Mouse (Mus musculus): ENCODE results near the gene Arhgap24.

DNA sequence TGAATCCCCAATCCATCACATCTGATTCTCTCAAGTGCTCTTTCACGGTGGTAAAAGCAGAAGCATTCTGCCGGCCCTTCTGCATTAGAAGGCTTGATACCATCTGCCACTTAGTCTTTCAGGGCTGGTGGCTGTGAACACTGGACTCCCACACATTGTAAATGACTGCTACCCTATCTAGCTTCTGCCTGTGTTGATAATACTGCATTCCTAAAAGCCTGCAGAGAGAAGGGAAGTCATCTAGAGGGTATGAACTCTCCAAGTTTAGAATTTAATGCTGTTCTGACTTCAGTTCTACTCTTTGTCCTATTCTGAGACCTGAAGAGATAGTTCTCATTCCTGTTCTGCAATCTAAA lies 271.1 kb downstream of the Arhgap24 start:
- TF ChIP-seq POLR2A (IDR thresholded peaks at IDR 0.05; ENCODE audit: low read depth, low read length), result no peak
- no peak for TF ChIP-seq JUND (conservative IDR thresholded peaks at IDR 0.05; ENCODE audit: low read depth, low read length)
- TF ChIP-seq MAX (IDR thresholded peaks at IDR 0.05; ENCODE audit: low read length), result no peak
- TF ChIP-seq ZMIZ1 (IDR thresholded peaks at IDR 0.05; ENCODE audit: low read depth, low read length), result no peak
- no peak for TF ChIP-seq CTCF (conservative IDR thresholded peaks at IDR 0.05 in 1 of 2, IDR thresholded peaks at IDR 0.05 in 1 of 2; ENCODE audit: low read depth in 2 of 2, low read length in 2 of 2)
- TF ChIP-seq MAZ (IDR thresholded peaks at IDR 0.05; ENCODE audit: low read depth, low read length), result no peak
- no peak for TF ChIP-seq NRF1 (IDR thresholded peaks at IDR 0.05; ENCODE audit: low read depth, low read length)
- TF ChIP-seq GABPA (IDR thresholded peaks at IDR 0.05; ENCODE audit: insufficient replicate concordance, low read depth, low read length), result no peak
- no peak for TF ChIP-seq TCF12 (IDR thresholded peaks at IDR 0.05; ENCODE audit: low read depth, low read length)
- TF ChIP-seq MEF2A (IDR thresholded peaks at IDR 0.05; ENCODE audit: borderline replicate concordance, low read depth, low read length), result no peak
- no peak for TF ChIP-seq ZC3H11A (IDR thresholded peaks at IDR 0.05; ENCODE audit: low read depth, low read length)
- no peak for TF ChIP-seq RCOR1 (conservative IDR thresholded peaks at IDR 0.05; ENCODE audit: low read depth, low read length)
- TF ChIP-seq EP300 (IDR thresholded peaks at IDR 0.05; ENCODE audit: low read length), result no peak
- TF ChIP-seq ETS1 (conservative IDR thresholded peaks at IDR 0.05; ENCODE audit: low read depth, low read length), result no peak
